8 mouse cellular contexts compared by ENCODE assay signal in genomic region chr11:77980281-77981204, GRCm38 (mm10). TPM values are rescaled to one million over a fixed set of nuclear protein-coding genes. Genes with fewer than 3 reads are reported as not detected.
DNase-seq lines count a peak whose midpoint lies in the region; ATAC-seq and TF ChIP-seq lines count a peak whose summit lies in the region.

No protein-coding gene starts in this region.

- ATAC-seq in heart, embryonic 15.5 days (replicated peaks; ENCODE audit: insufficient number of reproducible peaks, insufficient read depth, low FRiP score, low read depth): no peak
- ATAC-seq in megakaryocyte progenitor cell, adult 5-6 weeks (replicated peaks; ENCODE audit: poor library complexity): peak; percentile 23

- no peak overlapping the region for H3K9ac ChIP-seq in ES-Bruce4 (ENCODE audit: low read depth, poor library complexity, severe bottlenecking)
- no peak overlapping the region for H3K9ac ChIP-seq in heart, embryonic 15.5 days

- H3K27ac ChIP-seq in ES-Bruce4 (ENCODE audit: insufficient read depth, low read length): no peak overlapping the region
- H3K27ac ChIP-seq in cerebellum, adult 2 months (ENCODE audit: insufficient read depth, low read length): no peak overlapping the region
- no peak overlapping the region for H3K27ac ChIP-seq in heart, embryonic 15.5 days

- H3K27me3 ChIP-seq in ES-Bruce4 (ENCODE audit: control insufficient read depth, insufficient read depth, low read length, poor library complexity, severe bottlenecking): no peaks in the 10 kb centered on the region
- no peaks in the 10 kb centered on the region for H3K27me3 ChIP-seq in cerebellum, adult 2 months (ENCODE audit: control insufficient read depth, insufficient read depth, low read length)
- H3K27me3 ChIP-seq in heart, embryonic 15.5 days: peaks cover 31% of the 10 kb centered on the region

- DNase-seq in gastrocnemius, postnatal 10 days: peak; percentile 36
- no peak for DNase-seq in gastrocnemius, postnatal 25 days
- peak; percentile 54 to 55 for DNase-seq in cerebellum, adult 2 months
- DNase-seq in layer of hippocampus, postnatal 10 days (ENCODE audit: low spot score in 2 of 2): peak; percentile 62 to 72
- peak; percentile 56 for DNase-seq in testis, postnatal 14 days (ENCODE audit: low spot score)

- H3K4me1 ChIP-seq in ES-Bruce4 (ENCODE audit: control insufficient read depth, insufficient read depth, low read length): no peaks in the 10 kb centered on the region
- no peaks in the 10 kb centered on the region; the same call in 1 of the 2 replicates for H3K4me1 ChIP-seq in cerebellum, adult 2 months (ENCODE audit: control insufficient read depth, insufficient read depth, low read length)
- H3K4me1 ChIP-seq in heart, embryonic 15.5 days (replicated peaks): peaks cover 10% of the 10 kb centered on the region

- TF ChIP-seq EP300 in ES-Bruce4 (IDR thresholded peaks at IDR 0.05; ENCODE audit: insufficient read depth, low read depth, low read length): no peak

- H3K4me3 ChIP-seq in ES-Bruce4 (ENCODE audit: low read depth, low read length): no peak overlapping the region
- no peak overlapping the region for H3K4me3 ChIP-seq in cerebellum, adult 2 months (replicated peaks; ENCODE audit: insufficient read depth, low read depth, low read length)
- H3K4me3 ChIP-seq in heart, embryonic 15.5 days: no peak overlapping the region

- TF ChIP-seq POLR2A in ES-Bruce4 (IDR thresholded peaks at IDR 0.05; ENCODE audit: insufficient read depth, low read length): no peak
- TF ChIP-seq POLR2A in cerebellum, adult 2 months (IDR thresholded peaks at IDR 0.05; ENCODE audit: borderline replicate concordance, insufficient read depth, low read length): no peak

- peak overlapping the region; percentile 73; the same call in 1 of the 2 replicates for H3K4me2 ChIP-seq in heart, embryonic 15.5 days

- no peaks in the 10 kb centered on the region for H3K9me3 ChIP-seq in ES-Bruce4 (replicated peaks; ENCODE audit: control insufficient read depth, insufficient read depth, low read length, poor library complexity, severe bottlenecking)
- H3K9me3 ChIP-seq in heart, embryonic 15.5 days (replicated peaks): no peaks in the 10 kb centered on the region

- TF ChIP-seq CTCF in ES-Bruce4 (IDR thresholded peaks at IDR 0.05; ENCODE audit: low read depth, low read length): peak; percentile 42
- TF ChIP-seq CTCF in cerebellum, adult 2 months (IDR thresholded peaks at IDR 0.05; ENCODE audit: borderline replicate concordance, insufficient read depth, low read depth, low read length): peak; percentile 30; the same call in 1 of the 2 replicates

- 35% methylated on average over 11 of the region's 11 CpGs for WGBS in cerebellum, adult 2 months
- 30% methylated on average over 11 of the region's 11 CpGs for WGBS in heart, embryonic 15.5 days

- no peaks in the 10 kb centered on the region for H3K36me3 ChIP-seq in ES-Bruce4 (ENCODE audit: control insufficient read depth, insufficient read depth, low read length, poor library complexity, severe bottlenecking)
- no peaks in the 10 kb centered on the region for H3K36me3 ChIP-seq in heart, embryonic 15.5 days

RNA-seq across cellular contexts. Expression of gene Phf12, which starts 2.0 kb away (rescaled TPM):
- 10 to 100 TPM; 19.7 to 35.4 TPM for total RNA-seq in gastrocnemius, postnatal 10 days (2021)
- 10 to 100 TPM; 14.2 to 18.2 TPM for total RNA-seq in gastrocnemius, postnatal 25 days (2021)
- 50.8 and 58.2 TPM in 2 replicates for polyA plus RNA-seq in ES-Bruce4 (2011; ENCODE audit: insufficient read depth, insufficient read length, low read depth, missing spikeins)
- 50.1 and 51.9 TPM in 2 replicates for polyA plus RNA-seq in cerebellum, adult 2 months (2012; rRNA removed)
- polyA plus RNA-seq in heart, embryonic 15.5 days (2015; fragmentation: Nextera tagmentation; extraction: Ambion mirVana): 9.6 and 12.8 TPM in 2 replicates
- 10 to 100 TPM; 47.1 to 49.2 TPM for total RNA-seq in layer of hippocampus, postnatal 10 days (2021)
- total RNA-seq in megakaryocyte progenitor cell, adult 5-6 weeks (2015): 61.8 and 64.3 TPM in 2 replicates
- 25.9 and 28.8 TPM in 2 replicates for total RNA-seq in megakaryocyte progenitor cell, adult 5-6 weeks (2017)

RNA-seq across cellular contexts. Expression of gene Sez6, which starts 49.9 kb away (rescaled TPM):
- total RNA-seq in gastrocnemius, postnatal 10 days (2021): under 1 TPM; 0.54 to 0.70 TPM
- total RNA-seq in gastrocnemius, postnatal 25 days (2021): under 1 TPM in 1 of 2 experiments, not detected in 1; 0.16 TPM
- 0.33 and 0.57 TPM in 2 replicates for polyA plus RNA-seq in ES-Bruce4 (2011; ENCODE audit: insufficient read depth, insufficient read length, low read depth, missing spikeins)
- polyA plus RNA-seq in cerebellum, adult 2 months (2012; rRNA removed): 71.0 and 76.9 TPM in 2 replicates
- 0.05 and 0.15 TPM in 2 replicates for polyA plus RNA-seq in heart, embryonic 15.5 days (2015; fragmentation: Nextera tagmentation; extraction: Ambion mirVana)
- 100 to 1,000 TPM; 215 to 221 TPM for total RNA-seq in layer of hippocampus, postnatal 10 days (2021)
- total RNA-seq in megakaryocyte progenitor cell, adult 5-6 weeks (2015): not detected in 2 replicates
- not detected in 2 replicates for total RNA-seq in megakaryocyte progenitor cell, adult 5-6 weeks (2017)

RNA-seq across cellular contexts. Expression of gene Dhrs13, which starts 51.5 kb away (rescaled TPM):
- total RNA-seq in gastrocnemius, postnatal 10 days (2021): 1 to 10 TPM; 3.0 to 4.3 TPM
- 1 to 10 TPM in 1 of 2 experiments, under 1 TPM in 1; 0.59 to 1.1 TPM for total RNA-seq in gastrocnemius, postnatal 25 days (2021)
- polyA plus RNA-seq in ES-Bruce4 (2011; ENCODE audit: insufficient read depth, insufficient read length, low read depth, missing spikeins): 8.7 and 10.7 TPM in 2 replicates
- 18.8 and 19.5 TPM in 2 replicates for polyA plus RNA-seq in cerebellum, adult 2 months (2012; rRNA removed)
- 10.7 and 14.0 TPM in 2 replicates for polyA plus RNA-seq in heart, embryonic 15.5 days (2015; fragmentation: Nextera tagmentation; extraction: Ambion mirVana)
- total RNA-seq in layer of hippocampus, postnatal 10 days (2021): 10 to 100 TPM; 16.6 to 22.4 TPM
- 6.7 and 7.2 TPM in 2 replicates for total RNA-seq in megakaryocyte progenitor cell, adult 5-6 weeks (2015)
- 5.6 and 9.7 TPM in 2 replicates for total RNA-seq in megakaryocyte progenitor cell, adult 5-6 weeks (2017)

RNA-seq across cellular contexts. Expression of gene Flot2, which starts 57.2 kb away (rescaled TPM):
- total RNA-seq in gastrocnemius, postnatal 10 days (2021): 10 to 100 TPM; 68.3 to 68.5 TPM
- 10 to 100 TPM; 54.8 to 55.7 TPM for total RNA-seq in gastrocnemius, postnatal 25 days (2021)
- 76.6 and 85.5 TPM in 2 replicates for polyA plus RNA-seq in ES-Bruce4 (2011; ENCODE audit: insufficient read depth, insufficient read length, low read depth, missing spikeins)
- polyA plus RNA-seq in cerebellum, adult 2 months (2012; rRNA removed): 134 and 135 TPM in 2 replicates
- polyA plus RNA-seq in heart, embryonic 15.5 days (2015; fragmentation: Nextera tagmentation; extraction: Ambion mirVana): 85.8 and 100 TPM in 2 replicates
- 100 to 1,000 TPM; 143 to 145 TPM for total RNA-seq in layer of hippocampus, postnatal 10 days (2021)
- total RNA-seq in megakaryocyte progenitor cell, adult 5-6 weeks (2015): 48.8 and 50.2 TPM in 2 replicates
- 71.5 and 75.5 TPM in 2 replicates for total RNA-seq in megakaryocyte progenitor cell, adult 5-6 weeks (2017)

Comparison
In these comparisons a context has a peak if more than half of its experiments do, and no peak if none do; other contexts are left out.
1. RNA of gene Sez6, which starts 49.9 kb away (total RNA-seq): 215 to 221 TPM in layer of hippocampus, postnatal 10 days; 0.54 to 0.70 TPM in gastrocnemius, postnatal 10 days, 0.16 TPM in gastrocnemius, postnatal 25 days and not detected in megakaryocyte progenitor cell, adult 5-6 weeks; every median in the first group is over 100 times any median in the second.